Comparison of ENCODE assay signal across 17 mouse cellular contexts in the genomic region with DNA sequence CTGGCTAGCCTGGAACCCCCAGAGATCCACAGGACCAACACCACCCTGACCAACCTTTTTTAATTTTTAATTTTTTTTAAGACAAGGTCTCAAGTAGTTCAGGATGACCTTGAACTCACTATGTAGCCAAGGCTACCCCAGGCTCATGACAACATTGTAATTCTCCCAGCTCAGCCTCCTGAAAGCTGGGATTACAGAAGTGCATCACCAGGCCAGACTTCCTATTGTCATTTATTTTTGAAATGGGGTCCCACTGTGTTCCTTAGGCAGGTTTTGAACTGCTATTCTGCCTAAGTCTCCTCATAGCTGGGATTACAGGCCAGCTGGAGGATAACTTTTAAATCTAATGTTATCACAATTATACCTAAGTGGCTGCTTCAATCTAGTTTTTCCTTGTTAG. TPM values are rescaled to one million over a fixed set of nuclear protein-coding genes. Genes with fewer than 3 reads are reported as not detected.
DNase-seq lines count a peak whose midpoint lies in the region; ATAC-seq and TF ChIP-seq lines count a peak whose summit lies in the region.
"Had no signal": no experiment of that assay in that cellular context is flagged by ENCODE, and none has a peak within 500 bp of the region (broad histone marks: within the 10 kb centered on the region; RNA-seq: fewer than 3 reads in every experiment).

No protein-coding gene starts in this region.

- no peak overlapping the region for H3K27ac ChIP-seq in forebrain, embryonic 14.5 days (ENCODE audit: low read depth, low read length)
- no peak overlapping the region for H3K27ac ChIP-seq in forebrain, embryonic 12.5 days
- H3K27ac ChIP-seq in forebrain, postnatal 0 days (ENCODE audit: low read depth, low read length): no peak overlapping the region
- no peak overlapping the region for H3K27ac ChIP-seq in midbrain, postnatal 0 days (ENCODE audit: low read depth, low read length)

- H3K4me1 ChIP-seq in forebrain, embryonic 14.5 days (ENCODE audit: control insufficient read depth, insufficient read depth, low read length): 0 out of 2 replicates have a peak, but pooled peaks cover 3% of the 10 kb centered on the region
- H3K4me1 ChIP-seq in forebrain, embryonic 12.5 days: peaks cover 21% of the 10 kb centered on the region
- H3K4me1 ChIP-seq in megakaryocyte, embryonic 14.5 days: peaks cover 95% of the 10 kb centered on the region
- no peaks in the 10 kb centered on the region for H3K4me1 ChIP-seq in forebrain, postnatal 0 days (ENCODE audit: insufficient read depth)
- H3K4me1 ChIP-seq in midbrain, postnatal 0 days (ENCODE audit: insufficient read depth, low read length): peaks cover 3% of the 10 kb centered on the region; the same call in 1 of the 2 replicates

- no peaks in the 10 kb centered on the region for H3K9me3 ChIP-seq in forebrain, embryonic 14.5 days (replicated peaks; ENCODE audit: control insufficient read depth, low read length)
- H3K9me3 ChIP-seq in forebrain, embryonic 12.5 days: no peaks in the 10 kb centered on the region
- no peaks in the 10 kb centered on the region for H3K9me3 ChIP-seq in megakaryocyte, embryonic 14.5 days
- H3K9me3 ChIP-seq in forebrain, postnatal 0 days (ENCODE audit: low read length): no peaks in the 10 kb centered on the region
- H3K9me3 ChIP-seq in midbrain, postnatal 0 days (ENCODE audit: low read length): no peaks in the 10 kb centered on the region

- no peak for TF ChIP-seq CTCF in forebrain, postnatal 0 days (IDR thresholded peaks at IDR 0.05; ENCODE audit: low read depth)
- TF ChIP-seq CTCF in midbrain, postnatal 0 days (IDR thresholded peaks at IDR 0.05): no peak

- no peak overlapping the region for H3K4me3 ChIP-seq in forebrain, embryonic 14.5 days (ENCODE audit: low read depth, low read length)
- H3K4me3 ChIP-seq in forebrain, embryonic 12.5 days (replicated peaks): no peak overlapping the region
- H3K4me3 ChIP-seq in megakaryocyte, embryonic 14.5 days (replicated peaks): peak overlapping the region; percentile 91
- H3K4me3 ChIP-seq in forebrain, postnatal 0 days (ENCODE audit: low read depth, low read length): peak overlapping the region; percentile 45; the same call in 1 of the 2 replicates
- H3K4me3 ChIP-seq in midbrain, postnatal 0 days (ENCODE audit: low read depth, low read length): peak overlapping the region; percentile 41; the same call in 1 of the 2 replicates

- no peak for ATAC-seq in forebrain, embryonic 14.5 days
- ATAC-seq in forebrain, embryonic 12.5 days (ENCODE audit: low FRiP score): no peak
- ATAC-seq in megakaryocyte, adult 5-6 weeks (ENCODE audit: poor library complexity, severe bottlenecking): no peak
- no peak for ATAC-seq in forebrain, postnatal 0 days
- ATAC-seq in midbrain, postnatal 0 days (ENCODE audit: low FRiP score): no peak
- ATAC-seq: intestine, postnatal 0 days had no signal

- peak overlapping the region; percentile 51; the same call in 1 of the 2 replicates for H3K4me2 ChIP-seq in forebrain, embryonic 14.5 days (ENCODE audit: low read length)
- H3K4me2 ChIP-seq in forebrain, embryonic 12.5 days: no peak overlapping the region
- H3K4me2 ChIP-seq in forebrain, postnatal 0 days (ENCODE audit: low read depth): peak overlapping the region; percentile 47
- H3K4me2 ChIP-seq in midbrain, postnatal 0 days (ENCODE audit: low read depth, low read length, poor library complexity, severe bottlenecking): peak overlapping the region; percentile 43; the same call in 1 of the 2 replicates

- H3K36me3 ChIP-seq in forebrain, embryonic 14.5 days (ENCODE audit: control insufficient read depth, insufficient read depth, low read length): no peaks in the 10 kb centered on the region
- H3K36me3 ChIP-seq in forebrain, embryonic 12.5 days (replicated peaks): no peaks in the 10 kb centered on the region
- H3K36me3 ChIP-seq in megakaryocyte, embryonic 14.5 days (replicated peaks; ENCODE audit: low read length): no peaks in the 10 kb centered on the region
- H3K36me3 ChIP-seq in forebrain, postnatal 0 days (ENCODE audit: insufficient read depth): no peaks in the 10 kb centered on the region
- H3K36me3 ChIP-seq in midbrain, postnatal 0 days (ENCODE audit: insufficient read depth, low read length): no peaks in the 10 kb centered on the region

- no peak for DNase-seq in forebrain, embryonic 14.5 days (ENCODE audit: low spot score)
- DNase-seq in forebrain, postnatal 0 days: no peak
- DNase-seq in midbrain, postnatal 0 days (ENCODE audit: low spot score): no peak
- DNase-seq in urinary bladder, adult 2 months (ENCODE audit: low spot score): no peak
- DNase-seq in spleen, postnatal 10 days (ENCODE audit: low spot score in 2 of 2): no peak
- DNase-seq: cerebellum, adult 11-12 months; embryo, embryonic 11 days; gastrocnemius, postnatal 10 days; kidney, postnatal 4 days; lung, postnatal 36 days had no signal

- H3K27me3 ChIP-seq in forebrain, embryonic 14.5 days (replicated peaks; ENCODE audit: control insufficient read depth, insufficient read depth, low read length): no peaks in the 10 kb centered on the region
- peaks cover 15% of the 10 kb centered on the region; the same call in 1 of the 2 replicates for H3K27me3 ChIP-seq in forebrain, embryonic 12.5 days
- H3K27me3 ChIP-seq in megakaryocyte, embryonic 14.5 days (replicated peaks): no peaks in the 10 kb centered on the region
- H3K27me3 ChIP-seq in forebrain, postnatal 0 days (ENCODE audit: insufficient read depth, low read length): no peaks in the 10 kb centered on the region
- no peaks in the 10 kb centered on the region for H3K27me3 ChIP-seq in midbrain, postnatal 0 days (ENCODE audit: insufficient read depth, low read length)

- no peak overlapping the region for H3K9ac ChIP-seq in forebrain, embryonic 14.5 days (ENCODE audit: low read length)
- no peak overlapping the region for H3K9ac ChIP-seq in forebrain, embryonic 12.5 days
- H3K9ac ChIP-seq in forebrain, postnatal 0 days: no peak overlapping the region
- H3K9ac ChIP-seq in midbrain, postnatal 0 days (replicated peaks; ENCODE audit: low read length, poor library complexity, severe bottlenecking): no peak overlapping the region

RNA-seq across cellular contexts. Expression of gene Slc2a3, which starts 39.5 kb away (rescaled TPM):
- polyA plus RNA-seq in forebrain, embryonic 14.5 days (2014; fragmentation: Nextera tagmentation; extraction: Ambion mirVana): 15.6 and 18.1 TPM in 2 replicates
- polyA plus RNA-seq in forebrain, embryonic 12.5 days (2016; fragmentation: Nextera tagmentation; extraction: Ambion mirVana): 17.7 and 24.2 TPM in 2 replicates
- 188 and 291 TPM in 2 replicates for polyA plus RNA-seq in megakaryocyte, embryonic 14.5 days (2012; ENCODE audit: insufficient read depth, low replicate concordance)
- 44.5 and 48.4 TPM in 2 replicates for total RNA-seq in megakaryocyte, adult 5-6 weeks (2015)
- 51.4 and 63.5 TPM in 2 replicates for total RNA-seq in megakaryocyte, adult 5-6 weeks (2017)
- 68.9 and 78.2 TPM in 2 replicates for total RNA-seq in forebrain, postnatal 0 days (2014; rRNA removed)
- polyA plus RNA-seq in forebrain, postnatal 0 days (2015; fragmentation: Nextera tagmentation; extraction: Ambion mirVana): 27.3 and 41.6 TPM in 2 replicates
- 96.0 and 129 TPM in 2 replicates for total RNA-seq in midbrain, postnatal 0 days (2014; rRNA removed)
- 48.4 and 50.1 TPM in 2 replicates for polyA plus RNA-seq in midbrain, postnatal 0 days (2015; fragmentation: Nextera tagmentation; extraction: Ambion mirVana)
- polyA plus RNA-seq in urinary bladder, adult 2 months (2012; rRNA removed): 5.1 and 5.9 TPM in 2 replicates

RNA-seq across cellular contexts. Expression of gene Nanog, which starts 54.6 kb away (rescaled TPM):
- 0.12 and 0.30 TPM in 2 replicates for polyA plus RNA-seq in forebrain, embryonic 14.5 days (2014; fragmentation: Nextera tagmentation; extraction: Ambion mirVana)
- 0.19 and 0.22 TPM in 2 replicates for polyA plus RNA-seq in forebrain, embryonic 12.5 days (2016; fragmentation: Nextera tagmentation; extraction: Ambion mirVana)
- not detected in 2 replicates for polyA plus RNA-seq in megakaryocyte, embryonic 14.5 days (2012; ENCODE audit: insufficient read depth, low replicate concordance)
- total RNA-seq in megakaryocyte, adult 5-6 weeks (2015): not detected in 2 replicates
- total RNA-seq in megakaryocyte, adult 5-6 weeks (2017): not detected in 2 replicates
- not detected in 2 replicates for total RNA-seq in forebrain, postnatal 0 days (2014; rRNA removed)
- polyA plus RNA-seq in forebrain, postnatal 0 days (2015; fragmentation: Nextera tagmentation; extraction: Ambion mirVana): 0.07 TPM in 1 of 2 replicates, not detected in the other
- total RNA-seq in midbrain, postnatal 0 days (2014; rRNA removed): 0.09 and 0.16 TPM in 2 replicates
- 0.07 and 0.10 TPM in 2 replicates for polyA plus RNA-seq in midbrain, postnatal 0 days (2015; fragmentation: Nextera tagmentation; extraction: Ambion mirVana)
- polyA plus RNA-seq in urinary bladder, adult 2 months (2012; rRNA removed): 0.07 and 0.12 TPM in 2 replicates
- total RNA-seq: gastrocnemius, postnatal 10 days; heart, postnatal 25 days; left cerebral cortex, adult 18-20 months had no signal
- polyA plus RNA-seq: liver, embryonic 16.5 days had no signal

RNA-seq across cellular contexts. Expression of gene Foxj2, which starts 57.8 kb away (rescaled TPM):
- 4.9 and 6.4 TPM in 2 replicates for polyA plus RNA-seq in forebrain, embryonic 14.5 days (2014; fragmentation: Nextera tagmentation; extraction: Ambion mirVana)
- 5.7 and 5.8 TPM in 2 replicates for polyA plus RNA-seq in forebrain, embryonic 12.5 days (2016; fragmentation: Nextera tagmentation; extraction: Ambion mirVana)
- 7.7 and 9.2 TPM in 2 replicates for polyA plus RNA-seq in megakaryocyte, embryonic 14.5 days (2012; ENCODE audit: insufficient read depth, low replicate concordance)
- 35.6 and 43.1 TPM in 2 replicates for total RNA-seq in megakaryocyte, adult 5-6 weeks (2015)
- total RNA-seq in megakaryocyte, adult 5-6 weeks (2017): 10.2 and 16.1 TPM in 2 replicates
- total RNA-seq in forebrain, postnatal 0 days (2014; rRNA removed): 16.3 and 23.4 TPM in 2 replicates
- 6.7 and 8.1 TPM in 2 replicates for polyA plus RNA-seq in forebrain, postnatal 0 days (2015; fragmentation: Nextera tagmentation; extraction: Ambion mirVana)
- 24.4 and 27.2 TPM in 2 replicates for total RNA-seq in midbrain, postnatal 0 days (2014; rRNA removed)
- polyA plus RNA-seq in midbrain, postnatal 0 days (2015; fragmentation: Nextera tagmentation; extraction: Ambion mirVana): 8.6 and 8.8 TPM in 2 replicates
- 7.2 and 15.7 TPM in 2 replicates for polyA plus RNA-seq in urinary bladder, adult 2 months (2012; rRNA removed)

Comparison
In these comparisons a context has a peak if more than half of its experiments do, and no peak if none do; other contexts are left out.
1. H3K4me3 ChIP-seq: peak in megakaryocyte, embryonic 14.5 days (single experiment), forebrain, postnatal 0 days (single experiment) and midbrain, postnatal 0 days (single experiment); none in forebrain, embryonic 14.5 days (single experiment) and forebrain, embryonic 12.5 days (single experiment).